Mouse (Mus musculus) midbrain, embryonic 12.5 days (tissue): ENCODE data around the gene Rasgef1c. TPM values are rescaled to one million over a fixed set of nuclear protein-coding genes. Genes with fewer than 3 reads are reported as not detected.

Experiments
- ATAC-seq: fragments of 200-750 bp; cut with Nextera tagmentation; 2 replicates; pipeline ENCODE4 v1.8.0; 2017; ENCODE audit warnings: low read depth, moderate TSS enrichment, moderate library complexity; ENCODE audit not compliant: low FRiP score
- H3K27ac ChIP-seq: fragments of 300-500 bp; sonication (generic); replicated peaks from 2 replicates; pipeline ENCODE4 v1.5.1; 2016; ENCODE audit warnings: mild to moderate bottlenecking
- H3K27me3 ChIP-seq: fragments of 300-500 bp; sonication (generic); 2 replicates; pipeline ENCODE4 v1.6.1; 2016; ENCODE audit warnings: mild to moderate bottlenecking
- H3K36me3 ChIP-seq: fragments of 300-500 bp; sonication (generic); 2 replicates; pipeline ENCODE4 v1.6.1; 2016
- H3K4me1 ChIP-seq: fragments of 300-500 bp; sonication (generic); 2 replicates; pipeline ENCODE4 v1.6.1; 2016
- H3K4me2 ChIP-seq: fragments of 300-500 bp; sonication (generic); replicated peaks from 2 replicates; pipeline ENCODE4 v1.6.1; 2016; ENCODE audit warnings: mild to moderate bottlenecking, moderate library complexity
- H3K4me3 ChIP-seq: fragments of 300-500 bp; sonication (generic); 2 replicates; pipeline ENCODE4 v1.5.1; 2016; ENCODE audit warnings: mild to moderate bottlenecking
- H3K9ac ChIP-seq: fragments of 300-500 bp; sonication (generic); replicated peaks from 2 replicates; pipeline ENCODE4 v1.6.1; 2016; ENCODE audit warnings: mild to moderate bottlenecking, moderate library complexity
- H3K9me3 ChIP-seq: fragments of 300-500 bp; sonication (generic); 2 replicates; pipeline ENCODE4 v1.6.1; 2016; ENCODE audit warnings: mild to moderate bottlenecking
- WGBS: fragments of 180-500 bp; shearing (Covaris S2); methylation state at CpG from one replicate; pipeline ENCODE4 v1.1.7; 2016; 5-methylcytosine and 5-hydroxymethylcytosine counted together
- polyA plus RNA-seq: library from polyadenylated mRNA; unstranded; fragments of >200 nt; fragmentation: Nextera tagmentation; extraction: Ambion mirVana; gene quantifications from 2 replicates; pipeline ENCODE4 v1.2.1, GENCODE M21; 2016

Gene Rasgef1c
- 1.6 and 3.0 TPM in 2 replicates for polyA plus RNA-seq

DNA sequence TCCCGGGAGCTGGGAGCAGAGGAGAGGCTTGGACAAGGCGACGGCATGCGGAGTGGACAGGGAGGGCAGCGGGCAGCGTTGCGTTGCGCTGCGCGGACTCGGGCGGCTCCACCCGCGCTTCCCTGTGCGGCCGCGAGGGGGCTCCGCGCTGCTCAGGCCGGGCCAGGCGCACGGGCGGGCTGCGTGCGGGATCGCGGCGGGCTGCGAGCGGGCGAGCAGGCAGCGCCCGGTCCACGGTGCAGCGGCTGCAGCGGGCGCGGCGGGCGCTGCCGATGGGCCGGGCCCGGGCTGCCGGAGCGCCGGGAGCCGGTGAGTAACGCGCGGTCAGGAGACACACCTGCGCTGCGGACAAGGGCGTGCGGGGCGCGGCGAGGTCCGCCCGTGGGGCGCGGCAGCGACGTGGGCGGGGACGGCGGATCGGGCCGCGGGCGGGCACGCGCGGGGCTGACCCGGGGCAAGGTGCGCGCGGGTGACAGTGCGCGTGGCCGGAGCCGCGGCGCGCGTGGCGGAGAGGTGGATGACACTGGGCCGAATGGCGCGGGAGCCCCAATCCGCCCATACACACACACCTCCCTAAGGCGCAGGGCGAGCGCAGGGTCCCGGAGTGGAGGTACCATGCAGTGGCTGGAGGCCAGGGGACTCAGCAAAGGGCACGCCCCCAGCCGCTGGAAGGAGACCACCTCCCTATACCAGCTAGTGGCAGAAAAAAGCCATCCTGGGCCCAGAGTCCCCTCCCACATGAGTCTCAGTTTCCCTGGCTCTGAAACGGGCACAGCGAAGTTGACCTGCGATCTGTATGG lies at the start of gene Rasgef1c:
Gene Rasgef1c (plus strand): TSS at position 177 of the 800 bp plus-strand sequence.
- Histone ChIP-seq H3K36me3 (no peaks in the 10 kb centered on the region), H3K4me3 (peak within 1 kb of the TSS; percentile 76), H3K4me1 (peaks cover 10% of the 10 kb centered on the region; the same call in 1 of the 2 replicates), H3K4me2 (peak within 1 kb of the TSS; percentile 99), H3K27me3 (peaks cover 40% of the 10 kb centered on the region), H3K9me3 (peaks cover 7% of the 10 kb centered on the region; the same call in 1 of the 2 replicates), H3K9ac (peak within 1 kb of the TSS; percentile 66), H3K27ac (no peak within 1 kb of the TSS)
- peak; percentile 88 for ATAC-seq
- 3% methylated on average over 62 of the region's 99 CpGs for whole genome bisulfite sequencing

DNA sequence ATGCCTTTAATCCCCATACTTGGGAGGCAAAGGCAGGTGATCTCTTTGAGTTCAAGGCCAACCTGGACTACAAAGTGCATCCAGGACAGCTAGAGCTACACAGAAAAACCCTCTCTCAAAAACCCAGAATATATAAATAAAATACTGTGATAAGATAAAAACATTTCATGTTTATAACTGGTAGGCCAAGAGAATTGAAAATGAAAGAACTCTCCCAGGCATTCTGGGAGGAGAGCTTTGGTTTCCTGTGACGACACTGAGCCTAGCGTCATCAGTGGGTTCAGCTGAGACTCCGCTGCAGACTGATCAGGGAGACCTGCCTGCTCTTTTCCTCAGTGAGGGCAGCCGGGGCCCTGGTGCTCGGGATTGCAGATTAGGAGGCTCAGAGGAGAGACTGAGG lies 46.5 kb upstream of the Rasgef1c start:
- Histone ChIP-seq H3K9me3 (no peaks in the 10 kb centered on the region), H3K4me3 (no peak overlapping the region), H3K9ac (no peak overlapping the region), H3K27ac (no peak overlapping the region), H3K36me3 (peaks cover 13% of the 10 kb centered on the region), H3K4me2 (no peak overlapping the region), H3K4me1 (no peaks in the 10 kb centered on the region), H3K27me3 (no peaks in the 10 kb centered on the region)
- no peak for ATAC-seq
- 74% methylated on average over 5 of the region's 5 CpGs for WGBS

DNA sequence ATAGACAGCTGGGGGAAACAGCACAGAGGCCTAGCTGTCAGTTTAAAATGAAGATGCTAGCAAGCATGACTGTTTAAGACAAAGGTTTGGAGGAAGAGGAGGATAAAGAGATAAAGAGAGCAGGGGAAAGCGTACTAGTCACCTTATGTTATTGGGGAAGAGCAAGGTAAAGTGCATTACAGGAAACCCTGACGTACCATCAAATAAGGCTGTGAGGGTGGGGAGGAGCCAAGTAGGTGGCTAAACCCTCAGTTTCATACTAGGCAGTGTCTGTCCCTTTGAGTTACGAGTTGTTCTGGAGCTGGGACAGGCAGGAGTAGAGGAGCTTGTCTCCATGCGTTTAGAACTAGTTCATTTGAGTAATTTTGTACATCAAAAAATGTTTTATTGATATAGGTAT lies 40.5 kb upstream of the Rasgef1c start:
- Histone ChIP-seq H3K4me2 (no peak overlapping the region), H3K27ac (no peak overlapping the region), H3K9me3 (no peaks in the 10 kb centered on the region), H3K27me3 (no peaks in the 10 kb centered on the region), H3K36me3 (no peaks in the 10 kb centered on the region), H3K4me3 (no peak overlapping the region), H3K4me1 (no peaks in the 10 kb centered on the region), H3K9ac (no peak overlapping the region)
- 90% methylated on average over 4 of the region's 4 CpGs for WGBS
- no peak for ATAC-seq

DNA sequence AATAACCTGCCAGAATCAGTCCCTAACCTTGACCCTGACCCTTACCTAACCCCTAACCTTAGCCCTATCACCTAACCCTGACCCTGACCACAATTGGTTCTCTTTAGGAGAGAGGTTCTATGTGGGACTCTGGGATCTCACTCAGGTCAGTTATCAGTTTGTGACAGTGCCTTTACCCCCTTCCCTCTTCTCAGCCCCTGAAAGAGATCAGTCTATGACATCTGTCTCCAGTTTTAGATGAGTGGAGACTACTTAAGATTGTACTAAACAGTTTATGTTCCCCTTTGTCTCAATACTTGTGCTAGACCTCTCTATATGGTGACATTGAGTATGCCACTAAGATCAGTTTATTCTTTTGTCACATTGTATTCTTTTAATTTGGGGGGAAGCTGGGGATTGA lies 37.7 kb upstream of the Rasgef1c start:
- H3K9me3 ChIP-seq, result no peaks in the 10 kb centered on the region
- no peak overlapping the region for H3K27ac ChIP-seq
- H3K36me3 ChIP-seq, result peaks cover 11% of the 10 kb centered on the region; the same call in 1 of the 2 replicates
- H3K4me1 ChIP-seq, result no peaks in the 10 kb centered on the region
- no peaks in the 10 kb centered on the region for H3K27me3 ChIP-seq
- no peak overlapping the region for H3K4me3 ChIP-seq
- H3K9ac ChIP-seq, result no peak overlapping the region
- H3K4me2 ChIP-seq, result no peak overlapping the region
- ATAC-seq, result no peak

DNA sequence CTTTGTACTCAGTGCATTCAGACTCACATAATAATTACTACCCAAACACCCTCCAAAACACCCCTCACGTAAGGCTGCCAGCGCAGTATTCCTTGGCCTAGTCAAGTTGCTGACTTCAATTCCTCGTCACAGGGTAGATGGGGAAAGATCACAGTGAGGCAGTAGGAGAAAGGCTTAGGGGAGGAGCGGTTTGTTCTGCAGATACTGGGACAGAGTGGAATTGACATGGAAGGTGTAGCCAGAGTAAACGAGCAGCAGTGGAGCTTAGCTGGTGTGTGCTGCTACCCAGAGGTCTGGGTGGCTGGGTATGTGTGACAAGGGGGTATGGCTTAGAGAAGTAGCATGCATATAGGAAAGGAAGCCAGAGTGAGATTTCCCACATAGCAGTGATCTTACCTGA lies 34.3 kb upstream of the Rasgef1c start:
- Histone ChIP-seq H3K4me3 (no peak overlapping the region), H3K4me2 (no peak overlapping the region), H3K27ac (no peak overlapping the region), H3K4me1 (no peaks in the 10 kb centered on the region), H3K27me3 (no peaks in the 10 kb centered on the region), H3K36me3 (peaks cover 26% of the 10 kb centered on the region), H3K9ac (no peak overlapping the region), H3K9me3 (no peaks in the 10 kb centered on the region)
- no peak for ATAC-seq
- 88% methylated on average over 5 of the region's 5 CpGs for WGBS

DNA sequence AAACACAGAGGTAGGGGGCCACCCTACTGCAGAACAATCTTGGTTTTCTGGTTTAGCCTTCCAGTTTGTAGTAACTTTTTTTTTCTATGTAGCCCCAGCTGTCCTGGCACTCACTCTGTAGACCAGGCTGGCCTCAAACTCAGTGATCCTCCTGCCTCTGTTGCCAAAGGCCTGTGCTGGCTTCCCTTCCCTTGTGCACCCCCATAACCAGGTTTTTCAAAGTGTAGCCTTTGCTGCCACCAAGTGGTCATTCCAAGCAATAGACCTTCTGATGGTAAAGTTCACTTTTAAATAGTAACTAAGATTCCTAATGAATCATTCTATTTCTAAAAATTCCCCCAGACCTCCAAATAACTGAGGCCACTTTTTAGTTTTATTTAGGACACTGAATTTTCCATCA lies 31.9 kb upstream of the Rasgef1c start:
- Histone ChIP-seq H3K4me3 (no peak overlapping the region), H3K36me3 (peaks cover 39% of the 10 kb centered on the region), H3K27ac (no peak overlapping the region), H3K9ac (no peak overlapping the region), H3K4me1 (no peaks in the 10 kb centered on the region), H3K9me3 (no peaks in the 10 kb centered on the region), H3K27me3 (no peaks in the 10 kb centered on the region), H3K4me2 (no peak overlapping the region)
- peak; percentile 60; the same call in 1 of the 2 replicates for ATAC-seq

DNA sequence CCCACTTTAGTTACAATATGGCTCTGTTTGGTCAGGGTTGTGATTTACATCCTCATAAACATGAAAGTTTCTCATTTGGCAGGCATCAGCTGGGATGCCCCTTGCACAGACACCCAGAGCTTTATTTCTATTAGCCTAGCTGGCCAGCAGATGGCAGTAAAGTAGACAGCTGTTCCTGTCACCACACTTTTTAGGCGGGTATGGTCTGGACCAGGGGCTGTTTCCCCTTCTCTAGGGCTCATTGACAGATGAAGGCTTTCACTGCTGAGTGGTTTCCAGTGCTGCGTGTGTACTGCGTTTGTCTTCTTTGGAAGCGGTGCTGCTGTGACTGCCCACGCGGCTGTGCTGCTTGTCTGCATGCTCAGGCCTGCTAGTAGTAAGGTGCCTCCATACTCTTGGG lies 29.7 kb upstream of the Rasgef1c start:
- no peak overlapping the region for H3K9ac ChIP-seq
- peaks cover 42% of the 10 kb centered on the region for H3K36me3 ChIP-seq
- ATAC-seq, result no peak

DNA sequence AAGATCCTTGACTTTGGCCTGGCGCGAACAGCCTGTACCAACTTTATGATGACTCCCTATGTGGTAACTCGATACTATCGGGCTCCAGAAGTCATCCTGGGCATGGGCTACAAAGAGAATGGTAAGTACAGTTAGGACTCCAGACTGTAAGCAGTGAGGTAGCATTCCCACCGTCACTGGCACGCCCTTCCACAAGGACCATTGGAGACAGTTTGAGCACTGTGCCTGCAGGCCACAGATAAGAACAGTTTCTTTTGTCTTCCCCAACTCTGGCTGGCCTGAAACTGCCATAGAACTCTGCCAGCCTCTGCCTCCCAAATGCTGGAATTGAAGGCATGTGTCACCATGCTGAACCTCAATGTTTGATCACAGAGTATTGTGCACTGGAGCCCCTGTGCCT lies 28.9 kb upstream of the Rasgef1c start:
- ATAC-seq, result no peak
- 95% methylated on average over 6 of the region's 6 CpGs for WGBS

More for the DNA sequence above, 29.7 kb upstream of the Rasgef1c start:
- no peak overlapping the region for H3K27ac ChIP-seq
- no peaks in the 10 kb centered on the region for H3K27me3 ChIP-seq
- no peak overlapping the region for H3K4me2 ChIP-seq
- 64% methylated on average over 6 of the region's 6 CpGs for WGBS
- no peaks in the 10 kb centered on the region for H3K9me3 ChIP-seq
- no peak overlapping the region for H3K4me3 ChIP-seq
- H3K4me1 ChIP-seq, result no peaks in the 10 kb centered on the region

DNA sequence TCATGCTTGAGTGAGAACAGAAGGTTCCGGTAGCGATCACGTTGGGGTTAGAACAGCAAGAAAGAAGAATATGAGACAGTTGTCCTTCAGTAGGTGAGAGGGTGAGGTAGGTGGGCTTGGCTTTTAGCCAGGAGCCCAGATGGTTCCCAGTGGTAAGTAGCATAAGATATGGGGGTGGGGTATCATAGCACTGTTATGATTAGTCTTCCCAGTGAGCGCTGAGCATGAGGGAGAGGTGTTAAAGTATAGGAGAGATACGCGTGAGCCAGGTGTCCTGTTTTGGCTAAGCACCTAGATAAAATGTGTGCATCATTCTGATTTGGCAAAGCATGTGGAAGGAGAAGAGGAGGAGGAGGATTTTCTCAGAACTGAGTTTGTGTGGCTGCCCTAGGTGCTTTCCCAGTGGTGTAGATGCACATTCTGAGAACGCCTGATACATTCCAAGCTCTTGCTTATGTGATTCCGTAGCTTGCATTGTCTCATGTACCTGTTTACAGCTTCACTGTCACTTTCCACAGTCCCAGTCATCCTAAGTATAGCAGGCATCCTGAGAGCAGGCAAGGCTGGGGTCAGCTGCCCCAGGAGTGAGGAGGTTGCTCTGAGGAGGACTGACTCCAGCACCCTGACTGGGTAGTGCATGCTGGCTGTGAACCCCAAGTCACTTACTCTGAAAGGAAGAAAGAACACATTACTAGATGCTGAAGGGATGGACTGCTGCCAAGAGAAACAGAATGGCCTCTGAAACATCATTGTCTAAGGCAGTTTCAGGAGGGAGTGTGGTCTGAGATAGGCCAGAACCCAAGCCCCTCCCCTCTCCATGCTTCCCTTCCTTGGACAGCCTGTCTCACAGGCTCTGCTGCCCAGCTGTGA lies 24.5 kb upstream of the Rasgef1c start:
- no peak overlapping the region for H3K27ac ChIP-seq
- WGBS, result 94% methylated on average over 8 of the region's 8 CpGs
- H3K27me3 ChIP-seq, result no peaks in the 10 kb centered on the region
- no peak overlapping the region for H3K4me3 ChIP-seq
- H3K4me2 ChIP-seq, result no peak overlapping the region
- peaks cover 42% of the 10 kb centered on the region for H3K36me3 ChIP-seq
- H3K9me3 ChIP-seq, result no peaks in the 10 kb centered on the region
- H3K9ac ChIP-seq, result no peak overlapping the region
- H3K4me1 ChIP-seq, result 0 out of 2 replicates have a peak, but pooled peaks cover 2% of the 10 kb centered on the region
- ATAC-seq, result no peak

More for the DNA sequence above, 28.9 kb upstream of the Rasgef1c start:
- Histone ChIP-seq H3K9me3 (no peaks in the 10 kb centered on the region), H3K9ac (no peak overlapping the region), H3K4me1 (0 out of 2 replicates have a peak, but pooled peaks cover 2% of the 10 kb centered on the region), H3K4me2 (no peak overlapping the region), H3K36me3 (peaks cover 36% of the 10 kb centered on the region), H3K4me3 (no peak overlapping the region), H3K27ac (no peak overlapping the region), H3K27me3 (no peaks in the 10 kb centered on the region)

DNA sequence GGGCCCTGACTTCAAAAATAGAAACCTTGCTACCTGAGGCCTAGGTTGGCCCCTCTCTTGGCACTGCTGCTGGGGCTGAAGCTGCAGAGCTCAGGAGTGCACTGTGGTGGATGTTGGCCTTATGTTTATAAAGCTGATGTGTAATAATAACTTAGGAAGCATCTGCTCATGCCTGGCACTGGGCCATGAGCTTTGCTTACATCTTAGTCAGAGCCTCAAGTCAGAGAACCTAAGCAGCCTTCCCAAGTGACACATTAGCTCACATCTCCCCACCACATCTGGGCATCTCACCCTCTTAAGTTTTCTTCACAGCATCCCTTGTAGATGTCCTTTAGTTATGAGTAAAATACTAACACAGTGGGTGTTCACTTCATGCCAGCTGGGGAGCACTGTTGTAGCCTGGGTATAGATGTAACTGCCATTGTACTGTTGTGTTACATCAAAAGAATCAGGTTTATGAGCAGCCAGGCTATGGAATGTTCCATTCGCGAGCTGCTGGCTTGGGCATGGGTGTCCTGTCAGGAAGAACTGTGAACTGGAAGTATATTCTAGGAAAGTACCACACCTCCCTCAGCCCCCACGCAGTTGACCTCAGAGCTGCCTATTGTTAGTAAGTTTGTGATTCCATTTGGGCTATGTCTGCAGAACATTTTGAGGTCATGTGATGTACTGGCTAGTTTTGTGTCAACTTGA lies 21.5 kb upstream of the Rasgef1c start:
- Histone ChIP-seq H3K4me3 (no peak overlapping the region), H3K36me3 (peaks cover 36% of the 10 kb centered on the region), H3K9ac (no peak overlapping the region), H3K4me1 (peaks cover 5% of the 10 kb centered on the region; the same call in 1 of the 2 replicates), H3K27ac (no peak overlapping the region), H3K9me3 (no peaks in the 10 kb centered on the region), H3K4me2 (no peak overlapping the region), H3K27me3 (no peaks in the 10 kb centered on the region)
- ATAC-seq, result no peak
- 93% methylated on average over 3 of the region's 3 CpGs for WGBS

DNA sequence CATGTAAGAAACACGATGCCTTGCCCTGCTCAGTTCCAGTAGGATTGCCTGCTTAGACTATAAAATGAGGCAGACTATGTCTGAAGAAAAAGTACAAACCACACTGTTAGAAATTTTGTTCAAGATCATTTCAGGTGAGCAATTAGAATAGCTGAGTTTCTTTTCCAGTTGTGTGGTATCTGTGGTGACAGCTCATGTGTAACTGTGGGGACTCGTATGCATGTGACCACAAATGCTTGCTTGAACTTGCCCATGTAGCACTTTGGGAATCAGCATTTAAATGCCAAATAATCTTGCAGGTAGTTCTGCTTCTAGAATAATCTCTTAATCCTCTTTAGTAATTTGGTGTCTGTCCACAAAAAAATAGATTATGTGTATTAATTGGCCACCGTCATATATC lies 18.2 kb upstream of the Rasgef1c start:
- Histone ChIP-seq H3K4me1 (peaks cover 3% of the 10 kb centered on the region; the same call in 1 of the 2 replicates), H3K4me2 (no peak overlapping the region), H3K4me3 (no peak overlapping the region), H3K36me3 (peaks cover 29% of the 10 kb centered on the region), H3K27ac (no peak overlapping the region), H3K27me3 (no peaks in the 10 kb centered on the region), H3K9me3 (no peaks in the 10 kb centered on the region), H3K9ac (no peak overlapping the region)
- 94% methylated on average over 3 of the region's 3 CpGs for WGBS
- no peak for ATAC-seq
